Mouse (Mus musculus) intestine, embryonic 14.5 days (tissue): ENCODE measurements at regions not wholly inside any gene's neighbourhood (a gene's known extent, or its start where the extent isn't known, plus 50 kb on each side); places are given as distances from the start of the nearest gene placed in this dataset.

Experiments used
- ATAC-seq: fragments of 200-750 bp; cut with Nextera tagmentation; replicated peaks from 2 replicates; pipeline ENCODE4 v1.8.0; 2017; ENCODE audit warnings: low read depth, moderate number of reproducible peaks, moderate TSS enrichment, moderate library complexity; ENCODE audit not compliant: low FRiP score, low TSS enrichment
- DNase-seq: peaks from one replicate; pipeline ENCODE4 v3.0.0-alpha.2; 2018; ENCODE audit warnings: low spot score
- H3K27ac ChIP-seq: fragments of 300-500 bp; sonication (generic); 2 replicates; pipeline ENCODE4 v1.5.1; 2014; ENCODE audit warnings: low read depth, mild to moderate bottlenecking, control low read depth
- H3K27me3 ChIP-seq: fragments of 300-500 bp; sonication (generic); replicated peaks from 2 replicates; pipeline ENCODE4 v1.6.1; 2014; ENCODE audit warnings: low read length, control low read depth; ENCODE audit not compliant: control insufficient read depth, insufficient read depth
- H3K36me3 ChIP-seq: fragments of 300-500 bp; sonication (generic); 2 replicates; pipeline ENCODE4 v1.6.1; 2014; ENCODE audit warnings: low read length, control low read depth; ENCODE audit not compliant: control insufficient read depth, insufficient read depth
- H3K4me1 ChIP-seq: fragments of 300-500 bp; sonication (generic); replicated peaks from 2 replicates; pipeline ENCODE4 v1.6.1; 2014; ENCODE audit warnings: low read length, control low read depth, mixed read lengths; ENCODE audit not compliant: control insufficient read depth, insufficient read depth
- H3K4me2 ChIP-seq: fragments of 300-500 bp; sonication (generic); 2 replicates; pipeline ENCODE4 v1.6.1; 2014; ENCODE audit warnings: low read length
- H3K4me3 ChIP-seq: fragments of 300-500 bp; sonication (generic); 2 replicates; pipeline ENCODE4 v1.5.1; 2014; ENCODE audit warnings: low read depth, low read length, control low read depth, mixed read lengths
- H3K9ac ChIP-seq: fragments of 300-500 bp; sonication (generic); 2 replicates; pipeline ENCODE4 v1.6.1; 2014; ENCODE audit warnings: mild to moderate bottlenecking, low read length
- H3K9me3 ChIP-seq: fragments of 300-500 bp; sonication (generic); 2 replicates; pipeline ENCODE4 v1.6.1; 2016; ENCODE audit warnings: low read length, control low read depth; ENCODE audit not compliant: control insufficient read depth
- WGBS: fragments of 180-500 bp; shearing (Covaris S2); extraction: QIAGEN DNeasy Blood & Tissue Kit; methylation state at CpG from one replicate; pipeline ENCODE4 v1.1.7; 2014; 5-methylcytosine and 5-hydroxymethylcytosine counted together

DNA sequence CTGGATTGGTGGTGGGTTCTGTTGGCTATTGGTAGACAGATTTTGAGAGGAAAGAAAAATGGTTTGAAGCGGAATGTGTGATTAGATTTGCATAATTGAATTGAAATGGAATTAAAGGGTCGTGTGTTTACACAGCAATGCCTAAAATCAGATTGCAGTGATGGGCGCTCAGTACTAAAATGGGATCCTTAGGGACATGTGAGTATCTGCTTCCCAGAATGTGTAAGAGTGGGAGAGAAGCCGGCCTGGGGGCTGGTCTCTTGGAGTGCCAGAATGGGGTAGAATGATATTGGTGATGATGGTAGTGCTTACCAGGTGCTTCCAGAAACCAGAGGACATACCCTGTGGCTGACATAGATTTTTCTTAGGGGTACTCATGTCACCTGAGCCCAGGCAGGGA is 86.2 kb upstream of the Fstl4 start:
- H3K4me1 ChIP-seq = 0 out of 2 replicates have a peak, but pooled peaks cover 2% of the 10 kb centered on the region
- H3K4me2 ChIP-seq = no peak overlapping the region
- WGBS = 88% methylated on average over 4 of the region's 4 CpGs
- ATAC-seq (no peak), DNase-seq (no peak)
- no peaks in the 10 kb centered on the region for H3K36me3 ChIP-seq
- peaks cover 5% of the 10 kb centered on the region; the same call in 1 of the 2 replicates for H3K9me3 ChIP-seq
- H3K4me3 ChIP-seq = no peak overlapping the region
- H3K27ac ChIP-seq = no peak overlapping the region
- H3K9ac ChIP-seq = no peak overlapping the region
- H3K27me3 ChIP-seq = no peaks in the 10 kb centered on the region

DNA sequence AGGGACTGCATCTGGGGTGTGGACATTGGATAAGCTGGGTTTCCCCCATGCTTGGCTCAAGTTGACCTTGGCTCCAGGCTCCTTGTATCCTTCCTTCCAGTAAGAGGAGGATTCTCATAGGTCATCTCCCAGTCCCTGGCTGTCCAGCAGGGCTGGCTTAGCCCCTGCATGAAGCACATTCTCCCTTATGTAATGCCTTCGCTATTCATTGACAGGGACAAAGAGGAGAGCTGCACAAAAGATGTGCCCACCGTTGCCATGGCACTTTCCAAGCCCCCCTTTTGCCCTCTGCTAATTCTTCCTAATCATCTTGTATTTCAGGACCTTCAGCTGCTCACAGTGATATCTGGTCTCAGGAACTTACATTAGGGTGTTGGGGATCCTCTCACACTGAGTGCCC is 79.0 kb upstream of the Fstl4 start:
- Histone ChIP-seq H3K27ac (no peak overlapping the region), H3K4me3 (no peak overlapping the region), H3K36me3 (no peaks in the 10 kb centered on the region), H3K27me3 (no peaks in the 10 kb centered on the region), H3K9me3 (peaks cover 5% of the 10 kb centered on the region; the same call in 1 of the 2 replicates), H3K4me2 (no peak overlapping the region), H3K9ac (no peak overlapping the region), H3K4me1 (no peaks in the 10 kb centered on the region)
- no peak for DNase-seq
- no peak for ATAC-seq
- 83% methylated on average over 2 of the region's 2 CpGs for WGBS

DNA sequence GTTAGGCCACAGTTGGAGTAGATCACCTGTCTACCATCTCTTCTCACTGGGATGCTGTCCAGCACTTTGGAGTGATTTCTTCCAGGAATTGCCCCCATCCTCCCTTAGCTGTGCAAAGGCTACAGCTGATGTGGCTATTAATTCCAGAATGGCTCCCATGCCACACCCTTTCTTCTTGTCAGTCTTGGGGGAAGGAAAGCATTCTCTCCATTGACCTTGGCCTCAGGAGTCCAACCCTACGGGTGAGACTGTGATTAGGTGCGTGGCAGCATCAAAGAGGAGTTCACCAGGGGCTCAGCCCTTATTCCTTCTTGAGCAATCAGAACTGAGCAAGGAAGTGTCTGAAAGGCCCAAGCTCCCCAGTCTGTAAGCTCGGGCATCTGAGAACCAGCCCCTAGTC is 71.7 kb upstream of the Fstl4 start:
- Histone ChIP-seq H3K4me1 (no peaks in the 10 kb centered on the region), H3K36me3 (no peaks in the 10 kb centered on the region), H3K27ac (no peak overlapping the region), H3K4me3 (no peak overlapping the region), H3K9me3 (no peaks in the 10 kb centered on the region), H3K9ac (no peak overlapping the region), H3K27me3 (no peaks in the 10 kb centered on the region), H3K4me2 (no peak overlapping the region)
- DNase-seq (no peak), ATAC-seq (no peak)
- WGBS = 71% methylated on average over 3 of the region's 3 CpGs

DNA sequence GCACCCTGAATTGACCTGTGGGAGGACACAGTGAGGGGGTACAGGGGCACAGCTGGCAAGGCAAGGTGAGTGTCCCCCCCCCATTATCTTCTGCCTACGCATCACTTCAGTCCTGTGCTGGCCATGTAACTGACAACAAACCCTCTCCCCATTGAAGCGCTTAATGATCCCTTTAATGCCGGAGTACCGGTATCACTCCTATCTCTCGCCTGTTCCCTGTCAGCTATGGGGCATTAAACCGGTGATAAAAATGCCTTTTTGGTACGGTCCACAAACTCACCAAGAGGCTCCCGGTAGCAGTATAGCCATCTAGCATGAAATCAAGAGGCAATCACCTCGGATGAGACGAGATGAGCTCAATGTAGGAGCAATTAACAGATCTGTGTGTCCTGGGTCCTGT is 62.8 kb upstream of the Fstl4 start:
- H3K27me3 ChIP-seq = no peaks in the 10 kb centered on the region
- H3K9me3 ChIP-seq = no peaks in the 10 kb centered on the region
- H3K27ac ChIP-seq = no peak overlapping the region
- H3K4me1 ChIP-seq = no peaks in the 10 kb centered on the region
- WGBS = 77% methylated on average over 10 of the region's 10 CpGs
- H3K4me2 ChIP-seq = no peak overlapping the region
- H3K9ac ChIP-seq = no peak overlapping the region
- DNase-seq = no peak
- no peaks in the 10 kb centered on the region for H3K36me3 ChIP-seq
- no peak for ATAC-seq
- no peak overlapping the region for H3K4me3 ChIP-seq

DNA sequence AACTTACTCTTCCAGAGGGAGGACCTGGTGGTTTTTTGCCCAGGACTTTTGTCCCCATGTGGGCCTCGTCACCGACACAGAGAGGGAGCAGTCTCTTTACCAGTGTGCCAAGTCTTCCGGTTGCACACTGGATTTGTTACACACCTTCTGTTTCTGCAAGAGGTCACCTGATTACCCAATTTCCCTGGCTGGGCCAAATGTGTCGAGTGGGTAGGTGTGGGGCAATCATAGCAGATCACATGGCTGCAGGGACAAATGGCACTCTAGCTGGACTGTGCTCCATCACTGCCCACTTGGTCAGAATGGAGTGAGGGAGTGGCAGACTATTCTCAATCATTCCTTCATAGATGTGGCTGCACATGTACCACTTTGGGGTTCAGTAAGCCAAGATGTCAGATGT is 61.0 kb upstream of the Fstl4 start:
- H3K9me3 ChIP-seq = no peaks in the 10 kb centered on the region
- H3K4me2 ChIP-seq = no peak overlapping the region
- no peaks in the 10 kb centered on the region for H3K36me3 ChIP-seq
- DNase-seq = no peak
- no peak overlapping the region for H3K27ac ChIP-seq
- H3K4me3 ChIP-seq = no peak overlapping the region
- H3K9ac ChIP-seq = no peak overlapping the region
- 0 out of 2 replicates have a peak, but pooled peaks cover 3% of the 10 kb centered on the region for H3K4me1 ChIP-seq
- 89% methylated on average over 4 of the region's 4 CpGs for WGBS
- no peaks in the 10 kb centered on the region for H3K27me3 ChIP-seq
- ATAC-seq = no peak
